Mouse (Mus musculus) yolk sac, embryonic 10.5 days (tissue): Measurements from ENCODE around the gene Trim26.
"Not testable (repeated sequence)": the region's sequence is repeated elsewhere in the genome, so short reads cannot be mapped to it uniquely, and the experiment has no call there.

Experiments used
- DNase-seq: peaks from one replicate; pipeline ENCODE4 v3.0.0-alpha.2; 2017; ENCODE audit warnings: low spot score

Gene Trim26

DNA sequence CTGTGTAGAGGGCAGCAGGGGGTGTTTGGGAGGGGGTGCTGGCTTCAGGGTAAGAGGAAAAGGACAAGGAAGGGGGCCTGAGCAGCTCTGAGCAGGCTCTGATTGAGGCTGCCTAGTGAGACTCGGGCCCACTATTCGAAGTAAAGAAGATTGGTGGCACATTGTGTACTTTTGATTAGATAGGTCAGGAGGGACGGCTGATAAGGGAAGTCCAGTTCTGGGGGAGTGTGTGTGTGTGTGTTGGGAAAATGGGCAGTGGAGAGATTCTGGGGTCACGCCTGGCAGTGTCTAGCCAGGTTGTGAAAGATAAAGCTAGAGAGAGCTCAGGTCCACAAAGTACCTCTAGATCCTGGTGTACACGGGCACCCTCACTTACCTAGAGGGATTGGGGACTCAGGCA lies 14.7 kb downstream of the Trim26 start:
- no peak for DNase-seq

DNA sequence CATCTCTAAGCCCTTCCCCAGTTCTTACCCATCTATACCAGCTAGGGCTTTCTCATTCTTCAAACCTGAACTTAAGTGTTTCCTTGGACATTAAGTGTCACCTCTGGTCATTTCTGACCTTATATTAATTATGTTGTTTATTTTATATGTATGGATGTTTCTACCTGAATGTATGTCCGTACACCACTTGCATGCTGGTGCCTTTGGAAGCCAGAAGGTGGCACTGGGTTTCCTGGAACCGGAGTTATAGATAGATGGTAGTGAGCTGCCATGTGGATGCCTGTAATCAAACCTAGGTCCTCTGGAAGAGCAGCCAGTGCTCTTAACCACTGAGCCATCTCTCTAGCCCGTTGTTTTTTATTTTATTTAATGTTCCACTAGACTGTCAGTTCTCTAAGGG lies 18.6 kb downstream of the Trim26 start:
- DNase-seq = no peak

DNA sequence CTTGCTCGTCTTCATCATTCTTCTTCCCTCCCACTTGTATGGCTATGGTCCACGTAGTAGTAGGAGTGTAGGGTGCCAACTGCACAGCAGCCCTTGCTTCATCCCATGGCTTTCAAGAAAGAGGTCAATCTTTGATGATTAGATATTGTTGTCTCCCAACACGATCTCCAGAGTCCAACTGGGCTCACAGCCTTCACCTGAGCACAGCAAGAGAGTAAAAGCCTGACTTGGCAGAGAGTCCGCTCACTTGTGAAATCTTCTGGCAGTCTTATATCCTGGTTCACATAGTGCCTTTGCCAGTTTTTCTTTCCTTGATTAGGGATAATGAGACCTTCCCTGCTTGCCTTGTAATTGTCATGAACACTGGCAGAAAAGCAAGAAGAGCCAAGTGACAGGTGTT lies 19.3 kb downstream of the Trim26 start:
- no peak for DNase-seq

DNA sequence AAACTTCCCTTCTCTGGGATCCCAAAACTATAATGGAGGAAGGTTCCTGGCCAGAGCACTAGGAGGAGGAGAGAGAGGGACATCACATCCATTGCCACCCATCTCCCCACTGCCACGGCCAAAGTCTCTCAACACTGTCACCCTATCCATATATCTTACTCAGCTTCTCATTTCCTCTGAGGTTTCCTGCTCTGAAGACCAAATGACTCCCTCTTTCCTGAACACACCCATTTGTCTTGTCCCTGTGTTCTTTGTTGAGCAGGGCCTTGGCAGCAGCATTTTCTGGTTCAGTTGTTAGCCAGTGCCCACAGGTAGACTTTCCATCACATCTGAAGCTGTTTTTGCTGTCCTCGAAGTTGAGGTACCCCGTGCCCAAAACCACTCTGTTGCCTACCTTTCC lies 21.2 kb downstream of the Trim26 start:
- DNase-seq = no peak

DNA sequence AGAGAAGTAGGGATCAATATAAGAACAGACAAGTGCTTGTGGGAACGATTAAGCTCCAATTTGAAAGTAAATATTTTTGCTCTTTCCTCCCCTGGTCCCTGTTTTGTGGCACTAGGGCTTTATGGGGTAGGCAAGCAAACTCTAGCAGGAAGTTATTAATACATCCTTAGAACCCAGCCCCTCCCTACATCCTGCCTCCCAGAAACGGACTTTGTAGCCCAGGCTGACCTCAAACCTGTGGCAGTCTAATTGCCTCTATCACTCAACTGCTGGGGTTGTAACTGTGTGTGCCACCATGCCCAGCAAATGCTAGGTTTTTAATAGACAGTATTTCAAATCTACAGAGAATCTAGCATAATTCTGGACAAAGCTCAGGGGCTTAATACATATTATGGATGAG lies 24.7 kb downstream of the Trim26 start:
- DNase-seq = no peak

DNA sequence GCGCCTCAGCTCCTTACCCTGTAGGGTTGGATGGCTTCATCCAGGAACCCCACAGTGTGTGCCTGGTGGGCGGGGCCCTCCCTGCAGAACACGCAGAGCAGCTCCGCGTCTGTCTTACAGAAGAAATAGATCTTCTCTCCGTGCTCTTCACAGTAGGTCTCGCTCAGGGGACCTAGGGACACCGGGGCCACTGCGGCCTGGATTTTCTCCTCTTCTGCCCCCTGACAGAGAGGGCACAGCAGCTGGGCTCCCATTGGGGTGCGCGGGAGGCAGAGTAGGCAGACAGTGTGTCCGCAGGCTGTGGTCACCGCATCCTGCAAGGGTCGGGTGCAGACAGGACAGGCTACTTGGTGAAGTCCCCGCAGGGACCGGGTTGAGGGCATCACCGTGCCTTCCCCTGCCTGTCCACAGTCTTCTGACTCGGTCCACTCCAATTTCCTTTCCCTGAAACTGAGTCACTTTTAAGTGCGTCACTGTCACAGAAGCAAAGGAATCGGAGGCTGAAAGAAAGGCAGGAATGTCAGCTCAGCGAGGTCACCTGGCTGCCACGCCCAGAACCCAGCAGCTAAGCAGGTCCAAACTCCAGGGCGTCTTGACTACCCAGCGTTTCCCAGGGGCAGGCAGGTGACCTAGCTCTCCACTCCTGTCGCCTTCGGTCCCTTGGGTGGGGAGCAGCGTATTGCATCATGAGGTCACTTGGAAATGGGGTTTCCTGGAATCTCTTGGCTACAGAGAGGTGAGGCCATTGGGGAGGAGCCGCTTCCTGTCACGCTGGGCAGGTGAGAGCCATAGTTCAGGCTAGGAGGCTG lies 30.0 kb downstream of the Trim26 start, which contains the start of gene Trim15:
Trim15 (minus strand) TSS at position 492 of the 809 bp plus-strand sequence.
- DNase-seq = peak; percentile 88

DNA sequence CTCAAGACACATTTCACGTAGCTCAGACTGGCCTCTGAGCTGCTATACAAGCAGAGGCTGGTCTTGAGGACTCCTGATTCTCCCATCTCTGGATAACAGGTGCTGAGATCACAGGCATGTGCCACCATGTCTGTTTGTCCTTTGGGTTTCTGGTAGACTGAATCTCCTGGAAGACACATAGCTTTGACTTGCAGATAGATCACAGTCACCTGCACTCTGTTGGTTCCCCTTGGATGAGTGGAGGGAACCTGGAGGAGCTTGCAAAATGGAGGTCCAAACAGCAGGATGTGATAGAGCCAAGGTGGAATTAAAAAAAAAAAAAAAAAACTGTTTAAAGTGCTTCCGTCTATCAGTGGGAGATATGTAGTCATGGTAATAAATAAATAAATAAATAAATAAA lies 31.9 kb downstream of the Trim26 start:
- DNase-seq = no peak

DNA sequence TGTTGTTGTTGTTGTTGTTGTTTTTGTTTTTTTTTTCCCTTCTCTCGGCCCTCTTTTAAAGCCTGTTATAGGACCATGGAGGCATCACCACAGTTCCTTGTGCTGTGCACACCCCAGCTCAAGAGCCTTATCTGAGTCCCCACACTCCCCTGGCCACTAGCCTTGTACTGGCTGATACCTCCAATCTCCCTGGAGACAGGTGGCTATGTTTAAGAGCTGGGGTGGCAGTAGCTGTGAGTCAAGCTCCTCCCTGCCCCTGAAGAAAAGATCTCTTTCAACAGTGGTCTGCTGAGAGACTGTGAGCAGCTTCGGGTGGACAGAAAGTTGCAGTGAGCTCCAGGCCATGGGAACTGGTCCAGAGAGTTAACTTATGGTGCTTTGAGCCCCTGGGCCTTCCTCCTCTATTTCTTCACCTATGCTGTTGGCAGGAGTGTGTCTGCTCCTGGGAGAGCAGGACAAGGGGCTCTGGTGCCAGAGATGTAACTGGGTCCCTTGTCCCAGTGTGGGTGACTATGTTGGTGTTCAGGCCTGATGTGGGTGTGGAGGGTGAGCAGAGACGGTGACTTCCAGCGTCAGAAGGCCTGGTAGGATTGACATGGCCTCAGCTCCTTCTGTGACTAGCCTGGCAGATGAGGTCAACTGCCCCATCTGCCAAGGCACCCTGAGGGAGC lies 32.5 kb downstream of the Trim26 start, which contains the start of gene Trim10:
Trim10 (plus strand) TSS at position 291 of the 671 bp plus-strand sequence.
- peak; percentile 34 for DNase-seq

DNA sequence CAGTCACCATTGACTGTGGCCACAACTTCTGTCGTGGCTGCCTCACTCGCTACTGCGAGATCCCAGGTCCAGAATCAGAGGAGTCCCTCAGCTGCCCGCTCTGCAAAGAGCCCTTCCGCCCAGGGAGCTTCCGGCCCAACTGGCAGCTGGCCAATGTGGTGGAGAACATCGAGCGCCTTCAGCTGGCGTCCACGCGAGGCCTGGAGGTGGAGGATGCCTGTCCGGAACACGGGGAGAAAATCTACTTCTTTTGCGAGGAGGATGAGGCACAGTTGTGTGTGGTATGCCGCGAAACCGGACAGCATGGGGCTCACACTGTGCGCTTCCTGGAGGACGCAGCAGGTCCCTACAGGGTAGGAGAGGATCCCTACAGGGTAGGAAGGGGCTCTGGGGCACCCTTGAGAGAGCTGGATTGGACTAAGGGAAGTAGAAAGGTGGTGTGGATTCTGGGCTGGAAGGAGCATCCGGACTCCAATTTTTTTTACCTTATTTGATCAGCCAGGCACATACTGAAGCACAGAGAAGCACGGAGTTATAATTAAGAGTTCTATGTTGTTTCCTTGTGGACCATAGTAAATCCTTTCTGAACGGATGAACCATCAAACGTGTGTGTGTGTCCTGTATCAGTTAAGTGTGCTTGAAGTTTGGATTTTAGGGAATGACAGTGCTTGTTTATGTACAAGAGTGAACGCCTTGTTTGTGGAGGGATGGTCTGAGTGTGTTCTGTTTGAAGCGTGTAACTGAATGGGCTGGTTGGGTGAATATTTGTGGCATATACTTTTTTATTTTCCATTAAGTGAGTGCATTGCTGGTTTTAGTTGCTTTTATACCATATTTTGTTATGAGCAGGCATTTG lies 33.2 kb downstream of the Trim26 start:
- no peak for DNase-seq

DNA sequence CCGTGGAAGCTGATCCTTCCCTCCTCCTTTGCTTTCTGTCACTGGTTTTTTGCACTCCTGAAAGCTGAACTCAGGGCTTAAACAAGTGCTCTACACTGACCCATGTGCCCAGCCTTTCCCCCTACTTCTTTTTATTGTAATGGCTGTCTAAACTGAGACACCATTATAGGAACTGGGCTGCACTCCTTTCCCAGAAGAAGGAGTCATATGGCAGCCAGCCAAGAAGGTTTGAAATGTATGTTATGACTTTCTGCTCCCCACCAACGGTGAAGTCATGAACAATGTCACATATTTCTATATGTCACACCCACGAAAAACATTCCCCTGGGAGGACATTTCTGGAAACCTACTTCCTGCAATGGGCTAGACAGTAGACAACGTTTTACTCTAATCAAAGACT lies 37.7 kb downstream of the Trim26 start:
- no peak for DNase-seq

DNA sequence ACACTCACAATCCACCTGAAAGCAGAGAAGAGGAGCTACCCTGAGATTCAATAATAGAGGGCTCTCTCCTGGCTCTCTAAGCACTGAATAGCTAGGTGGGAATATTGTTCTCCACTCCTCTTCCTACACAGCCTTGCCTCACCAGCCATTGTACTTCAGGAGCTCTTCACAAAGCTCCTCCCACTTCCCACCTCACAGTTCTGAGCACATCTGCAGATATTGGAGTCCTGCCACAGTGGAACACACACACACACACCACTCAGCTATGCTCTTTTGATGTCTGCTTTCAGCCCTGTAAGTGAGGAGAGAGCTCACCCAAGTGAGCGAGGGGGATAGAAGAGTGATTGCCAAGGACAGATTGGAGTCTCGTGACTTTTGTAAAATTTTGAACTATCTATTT lies 46.4 kb downstream of the Trim26 start:
- no peak for DNase-seq

DNA sequence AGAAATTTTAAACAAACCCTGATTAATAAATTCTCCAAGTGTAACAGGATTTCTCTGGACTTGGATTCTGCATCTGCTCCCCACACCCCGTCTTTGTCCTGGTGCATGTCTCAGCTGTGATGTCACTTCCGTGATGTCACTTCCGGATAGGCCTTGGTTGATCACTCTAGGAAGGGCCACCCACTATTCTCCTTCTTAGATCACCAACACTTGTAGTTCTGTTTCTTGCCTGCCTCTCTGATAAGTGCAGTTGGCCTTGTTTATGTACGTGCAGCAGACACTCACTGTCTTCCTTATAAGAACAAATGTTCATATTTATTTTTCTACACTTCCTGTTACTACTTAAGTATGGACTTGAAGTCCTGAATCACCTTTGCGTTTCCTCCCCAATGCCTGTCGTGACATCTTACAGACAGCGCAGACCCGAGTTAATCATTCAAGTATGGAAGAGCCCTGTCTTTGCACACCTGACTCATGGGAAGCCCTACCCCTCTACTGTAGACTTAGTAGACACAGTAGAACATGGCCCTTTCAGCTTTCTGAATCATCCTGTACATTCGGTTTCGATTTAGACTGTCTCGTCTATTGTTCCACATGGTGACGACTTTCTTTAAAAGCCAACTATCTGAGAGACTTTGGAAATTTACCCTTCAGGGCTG lies 48.3 kb downstream of the Trim26 start:
- no peak for DNase-seq

DNA sequence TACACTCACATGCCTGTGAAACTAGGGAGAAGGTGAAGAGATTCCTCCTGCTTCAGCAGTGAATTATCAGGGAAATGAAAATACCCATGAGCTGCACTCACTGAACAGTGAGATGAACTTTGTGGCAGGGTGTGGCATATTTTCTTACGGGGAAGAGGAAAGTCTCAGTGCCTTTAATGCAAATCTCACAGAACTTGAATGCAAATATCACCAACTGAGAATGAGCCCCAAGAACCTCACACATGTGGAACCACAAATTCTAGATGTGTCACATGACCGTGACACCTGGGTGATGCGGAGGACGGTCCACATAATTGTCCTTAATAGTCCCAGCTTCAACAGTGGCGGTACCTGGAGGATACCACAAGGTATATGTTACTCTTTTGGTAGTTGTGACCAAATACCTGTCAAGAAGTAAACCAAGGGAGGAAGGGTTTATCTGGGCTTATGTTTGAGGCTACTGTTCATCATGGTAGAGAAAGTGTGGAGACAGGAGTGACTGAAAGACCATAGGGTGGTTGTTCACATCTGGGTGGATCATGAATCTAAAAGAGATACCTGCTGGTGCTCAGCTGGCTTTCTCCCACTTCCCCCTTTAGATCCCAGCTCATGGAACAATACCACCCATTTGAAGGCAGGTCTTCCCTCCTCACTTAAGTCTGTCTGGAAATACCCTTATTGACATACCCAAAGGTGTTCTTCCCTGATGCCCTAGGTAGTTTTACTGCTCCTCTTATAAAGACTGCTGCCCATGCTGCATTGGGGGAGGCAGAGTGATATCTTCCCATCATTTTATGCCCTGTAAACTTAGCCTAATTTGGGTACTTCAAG lies 53.4 kb downstream of the Trim26 start, which contains the start of gene Trim40:
Trim40 (minus strand) TSS at position 51 of the 831 bp plus-strand sequence.
- no peak for DNase-seq

DNA sequence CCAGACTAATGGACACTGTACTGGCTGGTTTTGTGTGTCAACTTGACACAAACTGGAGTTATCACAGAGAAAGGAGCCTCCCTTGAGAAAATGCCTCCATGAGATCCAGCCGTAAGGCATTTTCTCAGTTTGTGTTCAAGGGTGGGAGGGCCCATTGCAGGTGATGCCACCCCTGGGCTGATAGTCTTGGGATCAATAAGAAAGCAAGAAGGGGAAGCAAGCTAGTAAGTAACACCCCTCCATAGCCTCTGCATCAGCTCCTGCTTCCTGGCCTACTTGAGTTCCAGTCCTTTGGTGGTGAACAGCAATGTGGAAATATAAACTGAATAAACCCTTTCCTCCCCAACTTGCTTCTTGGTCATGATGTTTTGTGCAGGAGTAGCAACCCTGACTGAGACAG lies 54.6 kb downstream of the Trim26 start:
- not testable (repeated sequence) for DNase-seq

DNA sequence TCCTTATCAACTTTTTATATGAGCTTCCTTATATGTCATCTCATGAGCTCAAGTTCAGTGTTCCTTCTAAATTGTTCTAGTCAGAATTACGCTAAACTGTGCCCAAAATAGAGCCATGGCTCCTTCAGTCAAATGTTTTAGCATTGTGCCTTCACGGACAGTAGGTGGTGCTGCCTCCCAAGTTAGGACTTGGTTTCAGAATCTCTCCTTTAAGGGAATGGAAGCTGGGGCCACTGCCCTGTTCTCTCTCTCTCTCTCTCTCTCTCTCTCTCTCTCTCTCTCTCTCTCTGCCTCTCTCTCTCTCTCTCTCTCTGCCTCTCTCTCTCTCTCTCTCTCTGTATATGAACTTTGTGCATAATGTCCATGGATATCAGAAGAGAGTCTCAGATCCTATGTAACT lies 55.4 kb downstream of the Trim26 start:
- DNase-seq = no peak

DNA sequence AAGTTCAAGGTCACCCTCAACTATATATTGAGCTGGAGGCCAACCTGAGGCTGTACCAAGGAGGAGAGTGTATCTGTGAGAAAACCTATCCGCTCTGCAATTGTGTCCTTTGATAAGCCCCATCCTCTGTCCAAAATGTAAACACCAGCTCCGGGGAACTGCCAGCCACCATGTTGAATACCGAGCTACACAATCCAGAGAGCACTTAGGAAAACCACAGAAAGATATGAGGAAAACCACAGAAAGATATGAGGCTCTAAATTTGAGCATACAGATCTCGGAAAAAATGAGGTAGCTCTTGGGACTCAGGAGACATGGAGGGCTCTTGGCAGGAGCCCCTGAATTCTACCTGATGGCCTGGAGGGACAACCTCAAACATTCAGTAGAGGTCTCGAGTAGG lies 56.5 kb downstream of the Trim26 start:
- DNase-seq = no peak

DNA sequence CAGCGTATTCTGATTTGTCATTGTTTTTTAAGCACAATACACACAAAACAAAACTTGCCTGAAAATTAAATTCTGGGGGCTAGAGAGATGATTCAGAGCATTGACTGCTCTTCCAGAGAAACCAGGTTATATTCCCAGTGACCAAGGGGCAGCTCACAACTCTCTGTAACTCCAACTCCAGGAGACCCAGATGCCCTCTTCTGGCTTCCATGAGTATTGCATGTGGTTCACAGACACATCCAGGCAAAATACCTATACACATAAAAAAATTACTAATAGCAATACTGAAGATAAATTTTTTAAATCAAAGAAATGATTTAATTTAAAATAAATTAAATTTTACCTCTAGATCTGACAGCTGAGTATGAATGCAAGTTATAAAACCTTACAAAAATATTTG lies 59.6 kb downstream of the Trim26 start:
- no peak for DNase-seq

DNA sequence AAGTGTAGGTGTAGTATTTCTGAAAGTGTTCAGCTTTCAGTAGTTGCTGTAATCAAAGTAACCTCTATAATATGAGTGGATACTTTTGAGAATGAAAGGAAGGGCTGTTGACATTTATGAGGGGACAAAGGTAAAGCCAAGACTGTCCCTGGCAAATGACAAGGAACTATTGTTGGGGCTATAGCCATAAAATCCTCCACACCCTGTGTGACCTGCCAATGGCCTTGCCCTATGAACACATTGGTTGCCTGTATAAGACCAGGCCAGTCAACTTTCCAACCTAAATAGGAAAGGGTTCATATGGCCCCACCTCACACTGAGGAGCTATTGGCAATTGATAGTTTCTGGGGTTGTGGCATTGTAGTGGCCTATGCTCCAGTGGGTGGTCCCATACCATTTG lies 60.1 kb downstream of the Trim26 start:
- DNase-seq = no peak

DNA sequence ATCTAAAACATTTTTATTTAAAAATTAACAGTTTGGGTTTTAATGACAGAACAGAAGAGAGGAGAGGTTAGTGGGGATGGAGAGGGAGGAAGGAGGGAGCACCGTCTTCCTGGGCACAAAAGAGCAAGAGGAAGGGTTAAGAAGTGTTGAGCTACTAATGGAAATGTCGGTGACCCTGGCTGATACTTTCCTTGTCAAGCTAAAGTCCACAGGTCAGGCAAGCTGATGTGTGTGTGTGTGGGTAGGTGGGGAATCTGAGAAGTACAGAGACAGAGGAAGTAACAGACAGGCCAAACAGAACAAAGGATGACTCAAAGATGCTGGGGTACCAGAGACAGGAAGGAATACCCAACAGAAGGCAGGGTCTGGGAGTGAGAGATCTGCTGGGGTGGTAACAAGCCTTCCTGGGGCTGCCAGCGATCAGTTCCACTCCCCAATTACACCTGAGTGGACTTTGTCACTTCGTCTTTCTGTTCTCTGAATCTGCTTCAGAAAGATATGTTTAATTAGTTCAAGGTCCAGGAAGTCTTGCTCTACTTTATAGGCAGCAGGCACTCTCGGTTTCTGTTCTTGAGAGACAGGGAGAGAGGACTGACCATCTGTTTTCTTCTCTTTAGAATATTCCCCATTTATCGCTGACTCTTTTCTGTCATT lies 60.7 kb downstream of the Trim26 start, which contains the start of gene Trim31:
Trim31 (plus strand) TSS at position 567 of the 654 bp plus-strand sequence.
- DNase-seq = peak; percentile 59

DNA sequence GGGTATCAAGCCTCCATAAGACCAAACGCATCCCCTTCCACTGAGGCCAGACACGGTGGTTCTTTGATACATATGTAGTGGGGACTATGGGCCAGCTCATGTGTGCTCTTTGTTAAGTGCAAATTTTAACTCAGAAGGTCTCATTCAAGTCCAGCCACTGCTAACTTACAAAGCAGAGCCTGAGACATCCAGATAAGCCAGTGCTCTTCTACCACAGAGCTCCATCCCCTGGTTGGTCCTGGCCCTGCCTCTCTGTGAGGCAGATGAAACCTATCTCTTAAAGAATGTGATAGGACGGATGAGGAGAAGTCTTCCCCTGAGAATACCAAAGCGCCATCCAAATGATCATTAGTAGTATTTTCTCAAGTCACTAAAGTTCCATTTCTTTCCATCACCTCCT lies 62.4 kb downstream of the Trim26 start:
- DNase-seq = no peak
